Mouse (Mus musculus): ENCODE measurements around the gene Slc22a23. TPM values are rescaled to one million over a fixed set of nuclear protein-coding genes. Genes with fewer than 3 reads are reported as not detected.

Slc22a23 gene
- polyA plus RNA-seq, 1 experiment from 2014 or later: 3.8 TPM

- H3K4me1 ChIP-seq (replicated peaks; ENCODE audit: control insufficient read depth, insufficient read depth, low read length): peaks cover 19% of the 10 kb centered on the region
- H3K9ac ChIP-seq (ENCODE audit: low read length): no peak overlapping the region
- WGBS: 40% methylated on average over 4 of the region's 4 CpGs
- no peaks in the 10 kb centered on the region for H3K9me3 ChIP-seq (ENCODE audit: control insufficient read depth, low read length)
- no peak overlapping the region for H3K27ac ChIP-seq (ENCODE audit: low read length)
- no peaks in the 10 kb centered on the region for H3K36me3 ChIP-seq (ENCODE audit: control insufficient read depth, insufficient read depth, low read length)
- no peak for ATAC-seq (ENCODE audit: low read depth)
- no peak overlapping the region for H3K4me2 ChIP-seq (ENCODE audit: low read depth, low read length)
- H3K4me3 ChIP-seq (ENCODE audit: low read length): no peak overlapping the region
- H3K27me3 ChIP-seq (ENCODE audit: control insufficient read depth, insufficient read depth, low read depth, low read length): peaks cover 18% of the 10 kb centered on the region; the same call in 1 of the 2 replicates
Observed at GRCm38 (mm10) chr13:34346748-34347147, 1.8 kb upstream of the Slc22a23 start.

- H3K9me3 ChIP-seq (ENCODE audit: control insufficient read depth, low read length): no peaks in the 10 kb centered on the region
- H3K36me3 ChIP-seq (ENCODE audit: control insufficient read depth, insufficient read depth, low read length): no peaks in the 10 kb centered on the region
- peaks cover 18% of the 10 kb centered on the region; the same call in 1 of the 2 replicates for H3K27me3 ChIP-seq (ENCODE audit: control insufficient read depth, insufficient read depth, low read depth, low read length)
- WGBS: 37% methylated on average over 7 of the region's 7 CpGs
- no peak overlapping the region; the same call in 1 of the 2 replicates for H3K4me3 ChIP-seq (ENCODE audit: low read length)
- H3K9ac ChIP-seq (ENCODE audit: low read length): no peak overlapping the region
- H3K4me1 ChIP-seq (replicated peaks; ENCODE audit: control insufficient read depth, insufficient read depth, low read length): peaks cover 22% of the 10 kb centered on the region
- no peak overlapping the region for H3K27ac ChIP-seq (ENCODE audit: low read length)
- ATAC-seq (ENCODE audit: low read depth): no peak
- H3K4me2 ChIP-seq (ENCODE audit: low read depth, low read length): peak overlapping the region; percentile 90
Observed at GRCm38 (mm10) chr13:34346238-34346637, 1.3 kb upstream of the Slc22a23 start.

- peak overlapping the region; percentile 75 for H3K4me3 ChIP-seq (ENCODE audit: low read length)
- peak overlapping the region; percentile 70 for H3K27ac ChIP-seq (ENCODE audit: low read length)
- H3K4me2 ChIP-seq (ENCODE audit: low read depth, low read length): peak overlapping the region; percentile 90
- H3K36me3 ChIP-seq (ENCODE audit: control insufficient read depth, insufficient read depth, low read length): no peaks in the 10 kb centered on the region
- no peaks in the 10 kb centered on the region for H3K9me3 ChIP-seq (ENCODE audit: control insufficient read depth, low read length)
- peaks cover 18% of the 10 kb centered on the region; the same call in 1 of the 2 replicates for H3K27me3 ChIP-seq (ENCODE audit: control insufficient read depth, insufficient read depth, low read depth, low read length)
- H3K4me1 ChIP-seq (replicated peaks; ENCODE audit: control insufficient read depth, insufficient read depth, low read length): peaks cover 22% of the 10 kb centered on the region
- H3K9ac ChIP-seq (ENCODE audit: low read length): peak overlapping the region; percentile 81
- under 1% methylated on average over 33 of the region's 101 CpGs for WGBS
- peak; percentile 68 for ATAC-seq (ENCODE audit: low read depth)
Observed at GRCm38 (mm10) chr13:34344376-34345127, 430 bp downstream of the Slc22a23 start.

DNA sequence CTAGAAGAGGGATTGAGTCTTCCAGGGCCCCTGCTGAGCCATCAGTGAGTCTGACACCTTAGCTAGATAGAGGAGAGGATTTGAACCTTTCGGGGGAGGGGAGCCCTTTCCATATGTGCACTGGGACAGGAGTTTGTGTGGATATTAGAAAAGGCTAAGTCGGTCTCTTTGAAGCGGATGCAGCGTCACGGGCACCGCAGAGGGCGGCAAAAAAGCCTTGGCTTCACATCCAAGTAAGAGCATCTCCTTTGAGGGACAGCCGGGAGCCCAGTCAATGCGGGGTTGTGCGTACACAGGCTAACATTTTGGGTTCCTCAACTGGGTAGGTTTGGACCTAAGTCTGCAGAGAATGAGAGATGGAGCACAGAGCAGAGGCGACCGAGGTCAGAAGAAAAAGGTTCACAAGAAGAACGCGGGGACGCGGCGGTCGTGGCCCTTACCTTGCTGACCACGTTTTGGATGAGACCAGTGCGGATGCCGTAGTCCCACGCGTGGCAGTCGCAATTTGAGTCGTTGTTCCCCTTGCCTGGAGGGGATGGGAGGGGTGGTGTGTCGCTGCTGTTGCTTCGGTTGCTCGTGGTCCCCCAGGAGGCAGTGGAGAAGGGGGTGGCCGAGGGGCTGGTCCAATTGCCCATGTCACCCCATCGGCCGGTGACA, 1.1 kb downstream of the Slc22a23 start:
- WGBS: 2% methylated on average over 31 of the region's 31 CpGs
- peak overlapping the region; percentile 81 for H3K9ac ChIP-seq (ENCODE audit: low read length)
- peak; percentile 9; the same call in 1 of the 2 replicates for ATAC-seq (ENCODE audit: low read depth)
- H3K4me3 ChIP-seq (ENCODE audit: low read length): peak overlapping the region; percentile 75
- H3K9me3 ChIP-seq (ENCODE audit: control insufficient read depth, low read length): no peaks in the 10 kb centered on the region
- H3K27me3 ChIP-seq (ENCODE audit: control insufficient read depth, insufficient read depth, low read depth, low read length): peaks cover 18% of the 10 kb centered on the region; the same call in 1 of the 2 replicates
- peaks cover 22% of the 10 kb centered on the region for H3K4me1 ChIP-seq (replicated peaks; ENCODE audit: control insufficient read depth, insufficient read depth, low read length)
- no peak overlapping the region; the same call in 1 of the 2 replicates for H3K27ac ChIP-seq (ENCODE audit: low read length)
- peak overlapping the region; percentile 90 for H3K4me2 ChIP-seq (ENCODE audit: low read depth, low read length)
- no peaks in the 10 kb centered on the region for H3K36me3 ChIP-seq (ENCODE audit: control insufficient read depth, insufficient read depth, low read length)

- WGBS: 55% methylated on average over 6 of the region's 6 CpGs
- H3K9me3 ChIP-seq (ENCODE audit: control insufficient read depth, low read length): no peaks in the 10 kb centered on the region
- no peak overlapping the region for H3K27ac ChIP-seq (ENCODE audit: low read length)
- H3K4me2 ChIP-seq (ENCODE audit: low read depth, low read length): peak overlapping the region; percentile 90
- H3K4me3 ChIP-seq (ENCODE audit: low read length): peak overlapping the region; percentile 75
- ATAC-seq (ENCODE audit: low read depth): no peak
- peaks cover 18% of the 10 kb centered on the region; the same call in 1 of the 2 replicates for H3K27me3 ChIP-seq (ENCODE audit: control insufficient read depth, insufficient read depth, low read depth, low read length)
- H3K4me1 ChIP-seq (replicated peaks; ENCODE audit: control insufficient read depth, insufficient read depth, low read length): peaks cover 22% of the 10 kb centered on the region
- peak overlapping the region; percentile 81; the same call in 1 of the 2 replicates for H3K9ac ChIP-seq (ENCODE audit: low read length)
- H3K36me3 ChIP-seq (ENCODE audit: control insufficient read depth, insufficient read depth, low read length): no peaks in the 10 kb centered on the region
Observed at GRCm38 (mm10) chr13:34342286-34342890, 2.6 kb downstream of the Slc22a23 start.

DNA sequence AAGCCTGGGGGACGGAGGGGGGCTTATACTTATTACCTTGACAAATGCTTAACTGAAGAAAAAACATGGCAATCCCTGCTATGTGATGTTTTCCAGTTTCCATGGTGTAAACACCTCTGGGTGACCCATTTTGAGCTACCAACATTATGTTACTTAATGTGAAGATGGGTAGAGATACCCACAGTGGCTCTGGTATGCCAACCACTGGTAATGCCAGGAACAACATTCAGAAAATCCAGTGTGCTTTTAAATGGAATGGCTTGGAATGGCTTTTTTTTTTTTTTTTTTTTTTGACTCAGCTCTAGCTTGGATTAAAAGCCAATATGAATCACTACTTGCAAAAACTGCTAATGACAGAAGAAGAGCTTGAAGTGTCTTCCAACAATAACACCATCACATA, 8.1 kb downstream of the Slc22a23 start:
- Histone ChIP-seq H3K9me3 (ENCODE audit: control insufficient read depth, low read length) (no peaks in the 10 kb centered on the region), H3K36me3 (ENCODE audit: control insufficient read depth, insufficient read depth, low read length) (no peaks in the 10 kb centered on the region), H3K27ac (ENCODE audit: low read length) (no peak overlapping the region), H3K4me3 (ENCODE audit: low read length) (no peak overlapping the region), H3K9ac (ENCODE audit: low read length) (no peak overlapping the region), H3K4me1 (replicated peaks; ENCODE audit: control insufficient read depth, insufficient read depth, low read length) (peaks cover 5% of the 10 kb centered on the region; the same call in 1 of the 2 replicates), H3K27me3 (ENCODE audit: control insufficient read depth, insufficient read depth, low read depth, low read length) (no peaks in the 10 kb centered on the region; the same call in 1 of the 2 replicates), H3K4me2 (ENCODE audit: low read depth, low read length) (no peak overlapping the region)
- ATAC-seq (ENCODE audit: low read depth): no peak
- 85% methylated on average over 1 of the region's 1 CpGs for WGBS

DNA sequence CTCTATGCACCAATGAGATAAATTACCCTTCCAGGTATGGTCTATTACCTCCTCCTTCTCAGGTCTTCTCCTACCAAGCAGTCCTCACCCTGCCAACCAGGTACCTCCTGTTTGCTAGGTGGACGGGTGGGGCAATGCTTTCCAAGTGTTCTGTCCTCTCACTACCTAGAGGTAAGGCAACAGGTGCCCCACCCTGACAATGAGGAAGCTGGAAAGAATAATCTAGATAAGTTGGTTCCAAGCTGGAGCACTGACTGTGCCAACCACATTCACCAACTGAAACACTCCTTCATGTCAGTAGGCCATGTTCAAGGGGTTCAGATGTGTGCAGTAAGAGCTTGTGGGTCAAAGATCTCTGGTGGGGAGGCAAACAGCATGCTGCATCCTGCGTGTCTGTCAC, 10.1 kb downstream of the Slc22a23 start:
- H3K27me3 ChIP-seq (ENCODE audit: control insufficient read depth, insufficient read depth, low read depth, low read length): no peaks in the 10 kb centered on the region
- no peak overlapping the region for H3K9ac ChIP-seq (ENCODE audit: low read length)
- H3K36me3 ChIP-seq (ENCODE audit: control insufficient read depth, insufficient read depth, low read length): no peaks in the 10 kb centered on the region
- H3K4me1 ChIP-seq (replicated peaks; ENCODE audit: control insufficient read depth, insufficient read depth, low read length): peaks cover 4% of the 10 kb centered on the region; the same call in 1 of the 2 replicates
- no peak overlapping the region for H3K4me3 ChIP-seq (ENCODE audit: low read length)
- no peak overlapping the region for H3K27ac ChIP-seq (ENCODE audit: low read length)
- 78% methylated on average over 2 of the region's 2 CpGs for WGBS
- H3K4me2 ChIP-seq (ENCODE audit: low read depth, low read length): no peak overlapping the region
- no peak for ATAC-seq (ENCODE audit: low read depth)
- H3K9me3 ChIP-seq (ENCODE audit: control insufficient read depth, low read length): no peaks in the 10 kb centered on the region

- Histone ChIP-seq H3K4me3 (ENCODE audit: low read length) (no peak overlapping the region), H3K27ac (ENCODE audit: low read length) (no peak overlapping the region), H3K4me2 (ENCODE audit: low read depth, low read length) (no peak overlapping the region), H3K4me1 (replicated peaks; ENCODE audit: control insufficient read depth, insufficient read depth, low read length) (peaks cover 4% of the 10 kb centered on the region; the same call in 1 of the 2 replicates), H3K9ac (ENCODE audit: low read length) (no peak overlapping the region), H3K36me3 (ENCODE audit: control insufficient read depth, insufficient read depth, low read length) (no peaks in the 10 kb centered on the region), H3K9me3 (ENCODE audit: control insufficient read depth, low read length) (no peaks in the 10 kb centered on the region), H3K27me3 (ENCODE audit: control insufficient read depth, insufficient read depth, low read depth, low read length) (no peaks in the 10 kb centered on the region)
- peak; percentile 38; the same call in 1 of the 2 replicates for ATAC-seq (ENCODE audit: low read depth)
- WGBS: 25% methylated on average over 7 of the region's 7 CpGs
Observed at GRCm38 (mm10) chr13:34332762-34333161, 12.2 kb downstream of the Slc22a23 start.

Data from lung, embryonic 16.5 days (tissue).